In genomic region chr14:61085325-61085724, GRCm38 (mm10) we compare ENCODE assay signal across 8 mouse cellular contexts. TPM values are rescaled to one million over a fixed set of nuclear protein-coding genes. Genes with fewer than 3 reads are reported as not detected.
DNase-seq lines count a peak whose midpoint lies in the region; ATAC-seq and TF ChIP-seq lines count a peak whose summit lies in the region.
"Had no signal": no experiment of that assay in that cellular context is flagged by ENCODE, and none has a peak within 500 bp of the region (broad histone marks: within the 10 kb centered on the region; RNA-seq: fewer than 3 reads in every experiment).

No protein-coding gene starts in this region.

- CTCF ChIA-PET in Patski (lab: Charles Lee): interaction anchor here (1.6 kb wide), 1 partner anchor 288 kb away, joined by 3 read pairs; no protein-coding TSS in a partner anchor

- H3K36me3 ChIP-seq in kidney, embryonic 15.5 days: no peaks in the 10 kb centered on the region
- H3K36me3 ChIP-seq in liver, postnatal 0 days (replicated peaks; ENCODE audit: insufficient read depth, low read length): no peaks in the 10 kb centered on the region
- H3K36me3 ChIP-seq in splenic B cell, adult 2 months (ENCODE audit: control insufficient read depth, insufficient read depth, low read length, poor library complexity, severe bottlenecking): no peaks in the 10 kb centered on the region
- H3K36me3 ChIP-seq: embryonic facial prominence, embryonic 13.5 days had no signal

- H3K4me2 ChIP-seq in kidney, embryonic 15.5 days: no peak overlapping the region
- no peak overlapping the region for H3K4me2 ChIP-seq in liver, postnatal 0 days (ENCODE audit: low read depth, low read length)
- H3K4me2 ChIP-seq: embryonic facial prominence, embryonic 13.5 days had no signal

- in situ Hi-C loops in Patski (cut with MboI; ENCODE audit: low pct_unique_long_range_greater_than_20kb): loop anchor here (10.0 kb wide), 1 partner anchor 291 kb away; no protein-coding TSS in a partner anchor

- no peaks in the 10 kb centered on the region for H3K27me3 ChIP-seq in kidney, embryonic 15.5 days
- H3K27me3 ChIP-seq in Patski: peaks cover 21% of the 10 kb centered on the region
- no peaks in the 10 kb centered on the region for H3K27me3 ChIP-seq in liver, postnatal 0 days (ENCODE audit: insufficient read depth, low read length)
- H3K27me3 ChIP-seq in splenic B cell, adult 2 months (ENCODE audit: control insufficient read depth, insufficient read depth, low read length, poor library complexity, severe bottlenecking): no peaks in the 10 kb centered on the region
- H3K27me3 ChIP-seq: embryonic facial prominence, embryonic 13.5 days had no signal

- peak; percentile 5 to 28 for DNase-seq in kidney, adult 8-10 months
- DNase-seq in Patski (ENCODE audit: low read depth, low spot score): no peak
- DNase-seq in brain, adult 2 months (ENCODE audit: low read depth, low spot score): peak; percentile 76
- peak; percentile 72 for DNase-seq in kidney, postnatal 10 days
- DNase-seq in liver, postnatal 0 days: peak; percentile 61
- DNase-seq in splenic B cell, adult 2 months (ENCODE audit: low read depth, low spot score): peak; percentile 51

- WGBS in kidney, embryonic 15.5 days: 50% methylated on average over 3 of the region's 3 CpGs
- WGBS in liver, postnatal 0 days (ENCODE audit: insufficient replicate concordance): 59% methylated on average over 3 of the region's 3 CpGs

- no peak overlapping the region for H3K27ac ChIP-seq in kidney, embryonic 15.5 days
- H3K27ac ChIP-seq in liver, postnatal 0 days (ENCODE audit: low read depth): no peak overlapping the region
- H3K27ac ChIP-seq: embryonic facial prominence, embryonic 13.5 days had no signal

- no peak for TF ChIP-seq EP300 in liver, postnatal 0 days (IDR thresholded peaks at IDR 0.05; ENCODE audit: low read depth)

- H3K9me3 ChIP-seq in kidney, embryonic 15.5 days (replicated peaks): no peaks in the 10 kb centered on the region
- H3K9me3 ChIP-seq in liver, postnatal 0 days (ENCODE audit: low read length): no peaks in the 10 kb centered on the region
- H3K9me3 ChIP-seq: embryonic facial prominence, embryonic 13.5 days had no signal

- no peak for ATAC-seq in kidney, embryonic 15.5 days (replicated peaks; ENCODE audit: low FRiP score)
- no peak for ATAC-seq in Patski
- peak; percentile 74 for ATAC-seq in liver, postnatal 0 days

- no peaks in the 10 kb centered on the region for H3K4me1 ChIP-seq in kidney, embryonic 15.5 days
- no peaks in the 10 kb centered on the region for H3K4me1 ChIP-seq in liver, postnatal 0 days (ENCODE audit: insufficient read depth)

- H3K9ac ChIP-seq in kidney, embryonic 15.5 days: no peak overlapping the region
- H3K9ac ChIP-seq in liver, postnatal 0 days (replicated peaks): no peak overlapping the region
- H3K9ac ChIP-seq: embryonic facial prominence, embryonic 13.5 days had no signal

- H3K4me3 ChIP-seq in kidney, embryonic 15.5 days (replicated peaks): no peak overlapping the region
- H3K4me3 ChIP-seq in liver, postnatal 0 days (ENCODE audit: low read depth, low read length): no peak overlapping the region
- H3K4me3 ChIP-seq: embryonic facial prominence, embryonic 13.5 days had no signal

- peak; percentile 52 for TF ChIP-seq CTCF in Patski (IDR thresholded peaks at IDR 0.05)
- peak; percentile 80 for TF ChIP-seq CTCF in liver, postnatal 0 days (IDR thresholded peaks at IDR 0.05; ENCODE audit: low read depth)

- POLR2A ChIA-PET in Patski (lab: Charles Lee): no interaction called here

RNA-seq across cellular contexts. Expression of gene Tnfrsf19, which starts 39.0 kb away (rescaled TPM):
- polyA plus RNA-seq in kidney, embryonic 15.5 days (2015; fragmentation: Nextera tagmentation; extraction: Ambion mirVana): 14.6 and 16.4 TPM in 2 replicates
- 0.49 TPM for polyA plus RNA-seq in Patski (2021)
- 2.4 and 2.5 TPM in 2 replicates for polyA plus RNA-seq in liver, postnatal 0 days (2015; fragmentation: Nextera tagmentation; extraction: Ambion mirVana)

RNA-seq across cellular contexts. Expression of gene Sacs, which starts 52.9 kb away (rescaled TPM):
- polyA plus RNA-seq in kidney, embryonic 15.5 days (2015; fragmentation: Nextera tagmentation; extraction: Ambion mirVana): 1.9 and 2.2 TPM in 2 replicates
- polyA plus RNA-seq in Patski (2021): 5.7 TPM
- polyA plus RNA-seq in liver, postnatal 0 days (2015; fragmentation: Nextera tagmentation; extraction: Ambion mirVana): 0.33 and 0.43 TPM in 2 replicates
